Mouse (Mus musculus): ENCODE results near the gene Grk6. TPM values are rescaled to one million over a fixed set of nuclear protein-coding genes. Genes with fewer than 3 reads are reported as not detected.

The Grk6 gene
- polyA plus RNA-seq (2014; fragmentation: Nextera tagmentation; extraction: Ambion mirVana): 60.4 and 68.2 TPM in 2 replicates

DNA sequence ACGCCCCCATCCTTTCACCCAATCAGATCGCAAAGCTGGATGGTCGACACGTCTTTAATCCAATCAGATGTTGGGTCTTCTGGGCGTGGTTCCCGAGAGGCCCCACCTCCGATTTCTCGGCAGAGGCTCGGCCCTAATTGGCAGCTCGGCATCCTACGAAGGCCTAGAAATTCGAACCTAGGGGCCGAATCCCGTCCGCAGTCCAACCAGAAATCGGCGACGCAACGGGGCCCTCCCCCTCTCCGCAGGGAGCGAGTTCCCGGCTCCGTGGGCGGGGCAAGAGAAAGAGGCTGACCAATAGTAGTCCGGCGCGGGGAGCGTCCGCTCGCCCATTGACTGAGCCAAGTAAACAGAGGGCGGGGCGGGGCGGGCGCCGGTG is at the start of gene Grk6:
Gene Grk6 (plus strand): TSS at position 136 of the 379 bp plus-strand sequence.
- Histone ChIP-seq H3K4me1 (ENCODE audit: control insufficient read depth, insufficient read depth, low read length) (peaks cover 12% of the 10 kb centered on the region), H3K4me3 (ENCODE audit: low read depth, low read length) (peak within 1 kb of the TSS; percentile 63), H3K9me3 (ENCODE audit: control insufficient read depth, low read length) (no peaks in the 10 kb centered on the region), H3K9ac (ENCODE audit: low read length) (peak within 1 kb of the TSS; percentile 92), H3K36me3 (ENCODE audit: control insufficient read depth, insufficient read depth, low read length) (0 out of 2 replicates have a peak, but pooled peaks cover 4% of the 10 kb centered on the region), H3K4me2 (ENCODE audit: low read depth, severe bottlenecking) (peak within 1 kb of the TSS; percentile 66), H3K27ac (replicated peaks; ENCODE audit: low read depth, low read length) (peak within 1 kb of the TSS; percentile 87), H3K27me3 (ENCODE audit: control insufficient read depth, insufficient read depth, low read length) (no peaks in the 10 kb centered on the region)
- under 1% methylated on average over 23 of the region's 35 CpGs for WGBS
- ATAC-seq (ENCODE audit: insufficient number of reproducible peaks, low FRiP score, low TSS enrichment, low read depth): peak; percentile 96
- peak; percentile 98 for DNase-seq (ENCODE audit: low spot score)

DNA sequence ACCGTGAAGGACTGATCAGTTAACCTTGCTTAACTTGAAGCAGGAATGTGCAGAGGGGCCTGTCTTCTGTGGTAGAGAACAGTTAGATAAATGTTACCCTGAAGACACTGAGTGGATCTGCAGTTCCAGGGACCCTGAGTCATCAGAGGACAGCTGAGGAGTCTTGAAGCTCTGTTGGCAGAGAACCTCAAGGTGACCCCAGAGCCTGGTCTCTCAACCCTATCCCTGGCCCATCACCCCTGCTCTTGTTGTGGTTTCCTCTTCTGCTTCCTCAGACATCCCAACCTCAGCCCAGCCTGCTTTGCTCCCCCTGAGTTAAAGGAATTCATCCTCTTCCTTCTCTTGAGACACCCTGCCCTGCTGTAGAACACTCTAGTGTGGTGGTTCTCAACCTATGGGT is 46.8 kb upstream of the Grk6 start, which contains the start of gene Slc34a1:
Gene Slc34a1 (plus strand): TSS at position 100 of the 400 bp plus-strand sequence.
- H3K27me3 ChIP-seq (ENCODE audit: control insufficient read depth, insufficient read depth, low read length): no peaks in the 10 kb centered on the region
- no peaks in the 10 kb centered on the region for H3K36me3 ChIP-seq (ENCODE audit: control insufficient read depth, insufficient read depth, low read length)
- H3K9me3 ChIP-seq (ENCODE audit: control insufficient read depth, low read length): no peaks in the 10 kb centered on the region
- DNase-seq (ENCODE audit: low spot score): no peak
- H3K4me3 ChIP-seq (ENCODE audit: low read depth, low read length): no peak within 1 kb of the TSS
- H3K27ac ChIP-seq (replicated peaks; ENCODE audit: low read depth, low read length): no peak within 1 kb of the TSS
- H3K4me1 ChIP-seq (ENCODE audit: control insufficient read depth, insufficient read depth, low read length): no peaks in the 10 kb centered on the region
- no peak within 1 kb of the TSS for H3K9ac ChIP-seq (ENCODE audit: low read length)
- no peak within 1 kb of the TSS for H3K4me2 ChIP-seq (ENCODE audit: low read depth, severe bottlenecking)
- 89% methylated on average over 1 of the region's 1 CpGs for WGBS
- no peak for ATAC-seq (ENCODE audit: insufficient number of reproducible peaks, low FRiP score, low TSS enrichment, low read depth)

DNA sequence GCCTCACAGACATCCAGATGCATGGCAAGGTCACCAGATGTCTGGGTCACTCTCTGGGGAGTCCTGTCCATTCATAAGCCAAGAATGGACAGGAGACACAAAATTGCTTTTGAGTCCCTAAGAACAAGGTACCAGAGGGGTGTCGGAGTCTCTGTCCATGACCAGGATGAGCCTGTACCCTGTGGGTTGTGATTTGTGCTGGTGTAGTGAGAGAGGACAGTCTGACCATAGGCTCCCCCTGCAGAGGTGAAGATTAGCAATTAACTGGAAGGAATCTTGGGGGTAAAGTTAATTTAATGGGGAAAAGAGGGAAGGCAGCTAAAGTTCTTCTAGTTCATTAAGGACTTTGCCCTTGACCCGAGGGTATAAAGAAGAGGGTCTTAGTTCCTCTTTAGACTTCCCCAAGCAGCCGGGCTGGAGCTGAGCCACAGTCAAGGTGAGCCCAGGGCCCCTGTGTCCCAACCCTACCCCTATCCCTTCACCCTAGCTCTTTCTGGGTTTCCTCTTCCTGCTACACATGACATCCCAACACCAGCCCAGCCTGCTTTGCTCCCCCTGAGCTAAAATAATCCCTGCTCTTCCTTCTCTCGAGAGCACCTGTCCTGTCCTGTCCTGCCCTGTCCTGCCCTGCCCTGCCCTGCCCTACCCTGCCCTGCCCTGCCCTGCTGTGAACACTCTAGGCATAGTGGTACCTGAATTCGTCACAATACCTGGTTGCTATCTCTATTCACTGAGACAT is 45.4 kb upstream of the Grk6 start:
- no peak for ATAC-seq (ENCODE audit: insufficient number of reproducible peaks, low FRiP score, low TSS enrichment, low read depth)
- no peaks in the 10 kb centered on the region for H3K36me3 ChIP-seq (ENCODE audit: control insufficient read depth, insufficient read depth, low read length)
- WGBS: 73% methylated on average over 5 of the region's 5 CpGs

DNA sequence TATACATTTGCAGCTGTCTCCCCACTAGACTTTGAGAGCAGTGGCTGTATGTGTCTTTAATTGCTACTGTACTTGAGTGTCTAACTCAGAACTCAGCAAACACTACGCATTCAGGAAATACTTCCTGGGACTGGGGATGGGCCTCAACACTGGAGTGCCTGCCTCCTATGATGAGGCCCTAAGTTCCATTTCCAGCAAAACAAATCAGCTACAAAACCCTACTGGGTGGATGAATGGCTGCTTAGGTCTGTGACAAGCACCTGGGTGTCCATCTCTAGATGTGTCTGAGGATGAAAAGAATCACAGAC is 44.9 kb upstream of the Grk6 start:
- Histone ChIP-seq H3K27me3 (ENCODE audit: control insufficient read depth, insufficient read depth, low read length) (no peaks in the 10 kb centered on the region), H3K4me3 (ENCODE audit: low read depth, low read length) (no peak overlapping the region), H3K36me3 (ENCODE audit: control insufficient read depth, insufficient read depth, low read length) (no peaks in the 10 kb centered on the region), H3K4me2 (ENCODE audit: low read depth, severe bottlenecking) (no peak overlapping the region), H3K4me1 (ENCODE audit: control insufficient read depth, insufficient read depth, low read length) (no peaks in the 10 kb centered on the region), H3K9ac (ENCODE audit: low read length) (no peak overlapping the region), H3K27ac (replicated peaks; ENCODE audit: low read depth, low read length) (no peak overlapping the region), H3K9me3 (ENCODE audit: control insufficient read depth, low read length) (no peaks in the 10 kb centered on the region)
- DNase-seq (ENCODE audit: low spot score): no peak
- 88% methylated on average over 1 of the region's 1 CpGs for WGBS
- no peak for ATAC-seq (ENCODE audit: insufficient number of reproducible peaks, low FRiP score, low TSS enrichment, low read depth)

More for the DNA sequence above, 45.4 kb upstream of the Grk6 start:
- Histone ChIP-seq H3K27me3 (ENCODE audit: control insufficient read depth, insufficient read depth, low read length) (no peaks in the 10 kb centered on the region), H3K4me3 (ENCODE audit: low read depth, low read length) (no peak overlapping the region), H3K9me3 (ENCODE audit: control insufficient read depth, low read length) (no peaks in the 10 kb centered on the region), H3K27ac (replicated peaks; ENCODE audit: low read depth, low read length) (no peak overlapping the region), H3K4me1 (ENCODE audit: control insufficient read depth, insufficient read depth, low read length) (no peaks in the 10 kb centered on the region), H3K4me2 (ENCODE audit: low read depth, severe bottlenecking) (no peak overlapping the region), H3K9ac (ENCODE audit: low read length) (no peak overlapping the region)
- DNase-seq (ENCODE audit: low spot score): no peak

DNA sequence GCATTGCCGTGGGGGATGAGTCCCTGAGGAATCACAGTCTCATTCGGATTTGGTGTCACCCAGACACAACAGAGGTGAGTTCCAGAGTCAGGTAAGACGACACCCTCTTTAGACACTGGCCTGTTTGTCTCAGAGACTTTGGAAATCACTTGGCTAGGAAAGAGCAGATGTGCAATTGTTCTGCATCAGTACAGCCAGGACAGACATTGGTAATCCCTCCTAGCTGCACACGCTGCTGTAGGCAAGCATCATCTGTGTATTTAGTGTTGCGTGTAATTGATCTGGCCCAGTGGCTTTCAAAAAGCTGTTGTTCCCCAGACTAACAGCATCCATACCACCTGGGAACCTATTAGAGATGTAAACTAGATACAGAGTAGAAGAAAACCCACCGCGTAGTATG is 41.6 kb upstream of the Grk6 start:
- Histone ChIP-seq H3K9me3 (ENCODE audit: control insufficient read depth, low read length) (no peaks in the 10 kb centered on the region), H3K4me3 (ENCODE audit: low read depth, low read length) (no peak overlapping the region), H3K36me3 (ENCODE audit: control insufficient read depth, insufficient read depth, low read length) (no peaks in the 10 kb centered on the region), H3K27me3 (ENCODE audit: control insufficient read depth, insufficient read depth, low read length) (no peaks in the 10 kb centered on the region), H3K9ac (ENCODE audit: low read length) (no peak overlapping the region), H3K4me2 (ENCODE audit: low read depth, severe bottlenecking) (no peak overlapping the region), H3K4me1 (ENCODE audit: control insufficient read depth, insufficient read depth, low read length) (no peaks in the 10 kb centered on the region), H3K27ac (replicated peaks; ENCODE audit: low read depth, low read length) (no peak overlapping the region)
- 85% methylated on average over 7 of the region's 7 CpGs for WGBS
- ATAC-seq (ENCODE audit: insufficient number of reproducible peaks, low FRiP score, low TSS enrichment, low read depth) (no peak), DNase-seq (ENCODE audit: low spot score) (no peak)

DNA sequence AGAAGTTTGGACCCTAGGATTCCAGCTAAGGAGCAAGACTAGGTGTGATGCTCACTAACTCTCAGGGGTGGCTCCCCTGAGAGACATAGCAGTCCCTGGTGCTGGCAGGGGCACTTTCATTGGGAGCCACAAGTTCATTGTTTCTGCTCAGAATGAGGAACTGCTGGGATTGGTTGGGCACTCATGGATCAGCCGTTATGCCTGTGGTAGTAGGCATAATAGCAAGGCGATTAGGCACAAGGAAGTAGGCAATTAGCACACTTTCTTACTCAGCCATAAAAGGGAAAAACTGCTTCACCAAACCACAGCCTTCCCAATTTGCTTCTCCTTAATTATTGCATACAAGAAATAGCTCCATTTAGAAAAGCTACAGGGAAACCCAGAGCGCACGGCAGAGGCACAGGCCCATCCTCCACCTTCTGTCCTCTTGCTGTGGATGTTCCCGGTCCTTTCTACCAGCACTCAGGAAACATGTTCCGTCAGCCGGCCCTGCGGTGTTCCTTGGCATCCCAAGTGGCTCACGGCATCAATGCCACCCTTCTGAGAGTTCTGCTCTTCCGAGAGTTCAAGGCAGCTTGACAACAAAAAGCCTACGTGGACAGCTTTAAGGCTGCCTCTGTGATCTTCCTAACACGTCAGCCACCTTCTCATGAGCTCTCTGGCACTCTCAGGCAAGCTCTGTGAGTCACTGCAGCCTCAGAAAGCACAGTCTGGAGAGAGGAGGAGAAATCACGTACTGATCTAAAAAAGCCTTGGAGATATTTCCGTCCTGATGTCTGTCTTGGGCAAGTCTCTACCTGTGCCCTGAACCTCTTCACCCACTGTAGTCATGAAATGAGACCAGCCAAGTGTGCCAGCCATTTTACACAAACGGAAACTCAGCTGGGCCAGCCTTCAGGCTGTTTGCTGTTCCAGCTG is 40.7 kb upstream of the Grk6 start:
- Histone ChIP-seq H3K36me3 (ENCODE audit: control insufficient read depth, insufficient read depth, low read length) (no peaks in the 10 kb centered on the region), H3K4me1 (ENCODE audit: control insufficient read depth, insufficient read depth, low read length) (no peaks in the 10 kb centered on the region), H3K9me3 (ENCODE audit: control insufficient read depth, low read length) (no peaks in the 10 kb centered on the region), H3K27me3 (ENCODE audit: control insufficient read depth, insufficient read depth, low read length) (no peaks in the 10 kb centered on the region), H3K4me3 (ENCODE audit: low read depth, low read length) (no peak overlapping the region), H3K27ac (replicated peaks; ENCODE audit: low read depth, low read length) (no peak overlapping the region), H3K9ac (ENCODE audit: low read length) (no peak overlapping the region), H3K4me2 (ENCODE audit: low read depth, severe bottlenecking) (no peak overlapping the region)
- DNase-seq (ENCODE audit: low spot score) (no peak), ATAC-seq (ENCODE audit: insufficient number of reproducible peaks, low FRiP score, low TSS enrichment, low read depth) (no peak)
- WGBS: 67% methylated on average over 15 of the region's 15 CpGs

DNA sequence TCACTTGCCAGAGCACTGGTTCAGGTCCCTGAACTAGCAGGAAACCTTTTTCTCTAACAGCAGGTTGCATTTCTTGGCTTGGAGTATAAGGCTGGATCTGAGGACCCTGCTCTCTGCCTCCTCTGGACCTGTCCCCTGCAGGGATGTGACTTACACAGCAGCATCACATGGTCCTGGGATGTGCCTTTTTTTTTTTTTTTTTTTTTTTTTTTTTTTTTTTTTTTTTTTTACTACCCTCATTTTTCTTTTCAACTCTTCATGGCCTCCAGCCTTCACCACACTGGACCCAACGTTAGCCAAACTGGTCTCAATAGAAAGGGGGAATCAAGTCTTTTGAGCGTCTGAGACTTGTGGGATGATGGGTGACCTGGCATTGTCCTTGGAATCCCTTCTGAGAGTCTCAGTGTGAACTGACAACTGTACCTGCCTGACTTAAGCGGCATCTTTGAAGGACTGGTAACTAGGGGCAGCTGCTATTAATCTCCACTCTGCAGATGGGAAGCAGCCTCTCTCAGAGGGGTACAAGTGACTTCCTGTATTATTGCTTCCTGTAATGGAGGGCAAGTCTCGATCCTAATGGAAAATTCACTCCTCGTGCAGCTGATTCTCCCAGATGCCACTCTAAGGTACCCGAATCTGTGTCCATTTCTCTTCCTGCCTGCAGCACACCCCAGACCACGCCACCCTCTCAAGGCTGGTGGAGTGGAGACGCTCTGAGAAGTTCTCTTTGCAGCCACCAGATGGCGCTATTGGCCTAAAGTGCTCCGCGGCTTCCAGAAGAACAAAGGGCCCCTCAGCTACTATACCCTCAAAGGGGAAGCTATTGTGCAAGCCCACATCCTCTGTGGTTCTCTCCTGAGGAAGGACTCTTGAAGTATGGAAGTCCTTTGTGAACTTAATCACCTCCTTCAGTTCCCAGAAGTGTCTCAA is 39.8 kb upstream of the Grk6 start:
- H3K27ac ChIP-seq (replicated peaks; ENCODE audit: low read depth, low read length): no peak overlapping the region
- no peaks in the 10 kb centered on the region for H3K36me3 ChIP-seq (ENCODE audit: control insufficient read depth, insufficient read depth, low read length)
- no peak overlapping the region for H3K4me2 ChIP-seq (ENCODE audit: low read depth, severe bottlenecking)
- H3K9me3 ChIP-seq (ENCODE audit: control insufficient read depth, low read length): no peaks in the 10 kb centered on the region
- peak; percentile 77 for ATAC-seq (ENCODE audit: insufficient number of reproducible peaks, low FRiP score, low TSS enrichment, low read depth)
- peak; percentile 90 for DNase-seq (ENCODE audit: low spot score)
- no peak overlapping the region for H3K4me3 ChIP-seq (ENCODE audit: low read depth, low read length)
- WGBS: 9% methylated on average over 11 of the region's 11 CpGs
- no peaks in the 10 kb centered on the region for H3K27me3 ChIP-seq (ENCODE audit: control insufficient read depth, insufficient read depth, low read length)
- peak overlapping the region; percentile 41; the same call in 1 of the 2 replicates for H3K9ac ChIP-seq (ENCODE audit: low read length)
- no peaks in the 10 kb centered on the region for H3K4me1 ChIP-seq (ENCODE audit: control insufficient read depth, insufficient read depth, low read length)

Measured in limb, embryonic 11.5 days (tissue).